In the genomic region with DNA sequence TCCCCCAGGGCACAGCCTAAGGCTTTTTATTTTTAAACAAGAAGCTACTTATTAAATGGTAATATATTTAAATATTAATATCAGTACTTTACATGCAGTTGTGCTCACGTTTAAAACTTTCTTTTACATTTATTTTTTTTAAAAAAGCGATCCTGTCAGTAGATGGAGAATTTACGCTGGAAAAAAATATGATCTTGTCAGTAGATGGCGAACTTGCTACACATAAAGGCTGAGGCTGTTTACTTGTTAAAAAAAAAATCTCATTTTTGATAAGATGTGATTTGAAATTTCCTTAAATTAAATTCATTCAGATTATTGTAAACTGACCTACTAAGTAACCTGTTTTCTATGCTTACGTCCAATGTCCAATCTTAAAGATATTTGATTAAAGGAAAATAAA, we compare ENCODE assay signal across 23 mouse cellular contexts.
DNase-seq lines count a peak whose midpoint lies in the region; ATAC-seq and TF ChIP-seq lines count a peak whose summit lies in the region.
"Had no signal": no experiment of that assay in that cellular context is flagged by ENCODE, and none has a peak within 500 bp of the region (broad histone marks: within the 10 kb centered on the region; RNA-seq: fewer than 3 reads in every experiment).

No protein-coding gene starts in this region.

- no peak overlapping the region for H3K9ac ChIP-seq in forebrain, embryonic 14.5 days (ENCODE audit: low read length)
- H3K9ac ChIP-seq in forebrain, embryonic 16.5 days (replicated peaks; ENCODE audit: low read depth, low read length) = no peak overlapping the region
- H3K9ac ChIP-seq in kidney, postnatal 0 days (ENCODE audit: low read depth, low read length) = no peak overlapping the region
- H3K9ac ChIP-seq: hindbrain, embryonic 13.5 days; kidney, embryonic 15.5 days; liver, embryonic 14.5 days; midbrain, embryonic 15.5 days had no signal

- no peaks in the 10 kb centered on the region for H3K9me3 ChIP-seq in forebrain, embryonic 14.5 days (replicated peaks; ENCODE audit: control insufficient read depth, low read length)
- no peaks in the 10 kb centered on the region for H3K9me3 ChIP-seq in forebrain, embryonic 16.5 days (ENCODE audit: control insufficient read depth, low read length)
- H3K9me3 ChIP-seq in kidney, postnatal 0 days (replicated peaks; ENCODE audit: low read length) = no peaks in the 10 kb centered on the region
- H3K9me3 ChIP-seq: forebrain, embryonic 10.5 days; heart, embryonic 10.5 days; hindbrain, embryonic 13.5 days; kidney, embryonic 15.5 days; midbrain, embryonic 15.5 days had no signal

- no peak overlapping the region for H3K4me2 ChIP-seq in forebrain, embryonic 14.5 days (ENCODE audit: low read length)
- no peak overlapping the region for H3K4me2 ChIP-seq in forebrain, embryonic 16.5 days (ENCODE audit: low read length)
- H3K4me2 ChIP-seq in kidney, postnatal 0 days (ENCODE audit: low read length) = no peak overlapping the region
- H3K4me2 ChIP-seq: hindbrain, embryonic 13.5 days; kidney, embryonic 15.5 days; midbrain, embryonic 15.5 days had no signal

- TF ChIP-seq POLR2A in brain, embryonic 14.5 days (IDR thresholded peaks at IDR 0.05; ENCODE audit: borderline replicate concordance, extremely low read depth, insufficient read depth, insufficient read length, poor library complexity, severe bottlenecking) = no peak

- H3K27me3 ChIP-seq in forebrain, embryonic 14.5 days (replicated peaks; ENCODE audit: control insufficient read depth, insufficient read depth, low read length) = no peaks in the 10 kb centered on the region
- H3K27me3 ChIP-seq in forebrain, embryonic 16.5 days (replicated peaks; ENCODE audit: control insufficient read depth, insufficient read depth, low read length) = no peaks in the 10 kb centered on the region
- H3K27me3 ChIP-seq in kidney, postnatal 0 days (ENCODE audit: insufficient read depth, low read length) = no peaks in the 10 kb centered on the region
- H3K27me3 ChIP-seq: hindbrain, embryonic 13.5 days; kidney, embryonic 15.5 days; midbrain, embryonic 15.5 days had no signal

- H3K4me3 ChIP-seq in forebrain, embryonic 14.5 days (ENCODE audit: low read depth, low read length) = no peak overlapping the region
- H3K4me3 ChIP-seq in forebrain, embryonic 16.5 days (replicated peaks; ENCODE audit: low read length) = no peak overlapping the region
- no peak overlapping the region for H3K4me3 ChIP-seq in kidney, postnatal 0 days (replicated peaks; ENCODE audit: low read depth, low read length)
- H3K4me3 ChIP-seq: forebrain, embryonic 10.5 days; heart, embryonic 10.5 days; hindbrain, embryonic 13.5 days; kidney, embryonic 15.5 days; midbrain, embryonic 15.5 days had no signal

- no peak overlapping the region for H3K27ac ChIP-seq in forebrain, embryonic 14.5 days (ENCODE audit: low read depth, low read length)
- no peak overlapping the region for H3K27ac ChIP-seq in forebrain, embryonic 16.5 days (ENCODE audit: low read length)
- H3K27ac ChIP-seq in kidney, postnatal 0 days = no peak overlapping the region
- H3K27ac ChIP-seq: forebrain, embryonic 10.5 days; heart, embryonic 10.5 days; hindbrain, embryonic 13.5 days; kidney, embryonic 15.5 days; liver, embryonic 14.5 days; midbrain, embryonic 15.5 days had no signal

- no peak for ATAC-seq in forebrain, embryonic 14.5 days
- no peak for ATAC-seq in forebrain, embryonic 16.5 days
- ATAC-seq in kidney, postnatal 0 days (replicated peaks; ENCODE audit: low FRiP score, low read depth) = no peak
- ATAC-seq: intestine, embryonic 16.5 days; midbrain, embryonic 15.5 days had no signal

- H3K4me1 ChIP-seq in forebrain, embryonic 14.5 days (ENCODE audit: control insufficient read depth, insufficient read depth, low read length) = no peaks in the 10 kb centered on the region
- H3K4me1 ChIP-seq in forebrain, embryonic 16.5 days (replicated peaks; ENCODE audit: control insufficient read depth, insufficient read depth, low read length) = no peaks in the 10 kb centered on the region
- H3K4me1 ChIP-seq in kidney, postnatal 0 days (replicated peaks; ENCODE audit: insufficient read depth, low read length) = no peaks in the 10 kb centered on the region
- H3K4me1 ChIP-seq: forebrain, embryonic 10.5 days; heart, embryonic 10.5 days; hindbrain, embryonic 13.5 days; kidney, embryonic 15.5 days; midbrain, embryonic 15.5 days had no signal

- 69% methylated on average over 5 of the region's 5 CpGs for WGBS in forebrain, embryonic 14.5 days
- 67% methylated on average over 5 of the region's 5 CpGs for WGBS in forebrain, embryonic 16.5 days
- WGBS in kidney, postnatal 0 days = 57% methylated on average over 5 of the region's 5 CpGs

- no peaks in the 10 kb centered on the region for H3K36me3 ChIP-seq in forebrain, embryonic 14.5 days (ENCODE audit: control insufficient read depth, insufficient read depth, low read length)
- no peaks in the 10 kb centered on the region for H3K36me3 ChIP-seq in forebrain, embryonic 16.5 days (ENCODE audit: control insufficient read depth, insufficient read depth)
- no peaks in the 10 kb centered on the region for H3K36me3 ChIP-seq in kidney, postnatal 0 days (ENCODE audit: insufficient read depth, low read length)
- H3K36me3 ChIP-seq: forebrain, embryonic 10.5 days; heart, embryonic 10.5 days; hindbrain, embryonic 13.5 days; kidney, embryonic 15.5 days; midbrain, embryonic 15.5 days had no signal

- peak; percentile 43; the same call in 1 of the 2 replicates for TF ChIP-seq CTCF in kidney, postnatal 0 days (IDR thresholded peaks at IDR 0.05; ENCODE audit: low read depth)
- no peak for TF ChIP-seq CTCF in brain, embryonic 14.5 days (IDR thresholded peaks at IDR 0.05; ENCODE audit: borderline replicate concordance, extremely low read depth, insufficient read depth, insufficient read length)

- peak; percentile 41 for DNase-seq in forebrain, embryonic 14.5 days (ENCODE audit: low spot score)
- DNase-seq in kidney, postnatal 0 days (ENCODE audit: low spot score) = no peak
- no peak for DNase-seq in kidney, adult 11 months
- DNase-seq in 3T3-L1 (ENCODE audit: low read depth, low spot score) (peak; percentile 1), MN1 (ENCODE audit: low spot score) (no peak)
- peak; percentile 40 for DNase-seq in brain, embryonic 14.5 days (ENCODE audit: low read depth)
- no peak for DNase-seq in right cerebral cortex, adult 18-20 months
- DNase-seq: adrenal gland, adult 2 months; cerebellum, postnatal 25 days; embryo, embryonic 11 days; gastrocnemius, postnatal 14 days; heart, postnatal 14 days; spleen, adult 18-20 months; thymus, adult 18-20 months; thymus, postnatal 4 days had no signal

Comparison
In these comparisons a context has a peak if more than half of its experiments do, and no peak if none do; other contexts are left out.
1. DNase-seq: peak in forebrain, embryonic 14.5 days (single experiment), 3T3-L1 (single experiment) and brain, embryonic 14.5 days (single experiment); none in kidney, postnatal 0 days (single experiment), kidney, adult 11 months (single experiment), MN1 (single experiment) and right cerebral cortex, adult 18-20 months (single experiment).